ENCODE assay signal across 10 mouse cellular contexts in genomic region chr19:4989434-4990255, GRCm38 (mm10). TPM values are rescaled to one million over a fixed set of nuclear protein-coding genes. Genes with fewer than 3 reads are reported as not detected.
DNase-seq lines count a peak whose midpoint lies in the region; ATAC-seq and TF ChIP-seq lines count a peak whose summit lies in the region.
"Had no signal": no experiment of that assay in that cellular context is flagged by ENCODE, and none has a peak within 500 bp of the region (broad histone marks: within the 10 kb centered on the region; RNA-seq: fewer than 3 reads in every experiment).

No protein-coding gene starts in this region.

- intact Hi-C loops in gastrocnemius, adult 2 months (cut with DNase I): no loop called here

- TF ChIP-seq CTCF in E14TG2a.4 (conservative IDR thresholded peaks at IDR 0.05; ENCODE audit: low read length): no peak
- no peak for TF ChIP-seq CTCF in gastrocnemius, adult 2 months (IDR thresholded peaks at IDR 0.05)

- no peaks in the 10 kb centered on the region for H3K9me3 ChIP-seq in E14TG2a.4 (ENCODE audit: low read length)
- no peaks in the 10 kb centered on the region for H3K9me3 ChIP-seq in hindbrain, embryonic 15.5 days
- no peaks in the 10 kb centered on the region for H3K9me3 ChIP-seq in midbrain, embryonic 13.5 days
- H3K9me3 ChIP-seq: embryonic facial prominence, embryonic 15.5 days; liver, embryonic 13.5 days had no signal

- peaks cover 98% of the 10 kb centered on the region for H3K27me3 ChIP-seq in E14TG2a.4 (ENCODE audit: insufficient read depth, low read length)
- peaks cover 46% of the 10 kb centered on the region for H3K27me3 ChIP-seq in hindbrain, embryonic 15.5 days
- H3K27me3 ChIP-seq in midbrain, embryonic 13.5 days: peaks cover 97% of the 10 kb centered on the region

- peak overlapping the region; percentile 37 for H3K9ac ChIP-seq in hindbrain, embryonic 15.5 days
- H3K9ac ChIP-seq in midbrain, embryonic 13.5 days (replicated peaks): peak overlapping the region; percentile 71
- H3K9ac ChIP-seq: embryonic facial prominence, embryonic 15.5 days; liver, embryonic 13.5 days had no signal

- DNase-seq in cerebellum, postnatal 25 days: peak; percentile 85 to 94
- no peak for DNase-seq in spleen, adult 18-20 months
- DNase-seq in thymus, postnatal 25 days: no peak
- no peak for DNase-seq in gastrocnemius, adult 2 months
- DNase-seq in adrenal gland, postnatal 10 days: no peak

- H3K27ac ChIP-seq in hindbrain, embryonic 15.5 days (replicated peaks): peak overlapping the region; percentile 73
- peak overlapping the region; percentile 61 for H3K27ac ChIP-seq in midbrain, embryonic 13.5 days
- no peak overlapping the region for H3K27ac ChIP-seq in gastrocnemius, adult 2 months
- H3K27ac ChIP-seq: embryonic facial prominence, embryonic 15.5 days; liver, embryonic 13.5 days had no signal

- 12% methylated on average over 42 of the region's 47 CpGs for WGBS in hindbrain, embryonic 15.5 days
- 16% methylated on average over 47 of the region's 47 CpGs for WGBS in midbrain, embryonic 13.5 days

- peak; percentile 82 for ATAC-seq in hindbrain, embryonic 15.5 days (ENCODE audit: low FRiP score, low read depth)
- peak; percentile 84 for ATAC-seq in midbrain, embryonic 13.5 days

- no peaks in the 10 kb centered on the region for H3K36me3 ChIP-seq in E14TG2a.4 (ENCODE audit: insufficient read depth, low read length)
- H3K36me3 ChIP-seq in hindbrain, embryonic 15.5 days: peaks cover 5% of the 10 kb centered on the region; the same call in 1 of the 2 replicates
- peaks cover 12% of the 10 kb centered on the region for H3K36me3 ChIP-seq in midbrain, embryonic 13.5 days
- H3K36me3 ChIP-seq: embryonic facial prominence, embryonic 15.5 days; liver, embryonic 13.5 days had no signal

- peak overlapping the region; percentile 57 for H3K4me2 ChIP-seq in hindbrain, embryonic 15.5 days
- H3K4me2 ChIP-seq in midbrain, embryonic 13.5 days (replicated peaks): peak overlapping the region; percentile 70
- H3K4me2 ChIP-seq: liver, embryonic 13.5 days had no signal

- H3K4me1 ChIP-seq in E14TG2a.4 (replicated peaks; ENCODE audit: low read depth, low read length): peaks cover 42% of the 10 kb centered on the region
- H3K4me1 ChIP-seq in hindbrain, embryonic 15.5 days (replicated peaks): peaks cover 48% of the 10 kb centered on the region
- peaks cover 34% of the 10 kb centered on the region for H3K4me1 ChIP-seq in midbrain, embryonic 13.5 days (replicated peaks)
- H3K4me1 ChIP-seq: liver, embryonic 13.5 days had no signal

- peak overlapping the region; percentile 77 for H3K4me3 ChIP-seq in E14TG2a.4 (replicated peaks; ENCODE audit: low read length)
- H3K4me3 ChIP-seq in hindbrain, embryonic 15.5 days: peak overlapping the region; percentile 41
- peak overlapping the region; percentile 49 for H3K4me3 ChIP-seq in midbrain, embryonic 13.5 days (replicated peaks)
- H3K4me3 ChIP-seq in gastrocnemius, adult 2 months: no peak overlapping the region
- H3K4me3 ChIP-seq: embryonic facial prominence, embryonic 15.5 days; liver, embryonic 13.5 days had no signal

RNA-seq across cellular contexts. Expression of gene Npas4, which starts 0.5 kb away (rescaled TPM):
- polyA plus RNA-seq in hindbrain, embryonic 15.5 days (2015; fragmentation: Nextera tagmentation; extraction: Ambion mirVana): 0.31 and 0.51 TPM in 2 replicates
- polyA plus RNA-seq in midbrain, embryonic 13.5 days (2015; fragmentation: Nextera tagmentation; extraction: Ambion mirVana): 0.31 and 0.32 TPM in 2 replicates
- under 1 TPM in 1 of 2 experiments, not detected in 1; 0.13 TPM for total RNA-seq in gastrocnemius, adult 2 months (2021)
- total RNA-seq in adrenal gland, postnatal 10 days (2021): under 1 TPM; 0.15 to 0.24 TPM
- polyA plus RNA-seq: embryonic facial prominence, embryonic 15.5 days; liver, embryonic 13.5 days had no signal

RNA-seq across cellular contexts. Expression of gene Mrpl11, which starts 27.7 kb away (rescaled TPM):
- 95.7 and 101 TPM in 2 replicates for polyA plus RNA-seq in hindbrain, embryonic 15.5 days (2015; fragmentation: Nextera tagmentation; extraction: Ambion mirVana)
- polyA plus RNA-seq in midbrain, embryonic 13.5 days (2015; fragmentation: Nextera tagmentation; extraction: Ambion mirVana): 111 and 113 TPM in 2 replicates
- 10 to 100 TPM; 59.3 to 64.5 TPM for total RNA-seq in gastrocnemius, adult 2 months (2021)
- total RNA-seq in adrenal gland, postnatal 10 days (2021): 10 to 100 TPM; 72.0 to 75.1 TPM

RNA-seq across cellular contexts. Expression of gene Slc29a2, which starts 34.0 kb away (rescaled TPM):
- polyA plus RNA-seq in hindbrain, embryonic 15.5 days (2015; fragmentation: Nextera tagmentation; extraction: Ambion mirVana): 12.2 and 15.4 TPM in 2 replicates
- 7.8 TPM in 2 replicates for polyA plus RNA-seq in midbrain, embryonic 13.5 days (2015; fragmentation: Nextera tagmentation; extraction: Ambion mirVana)
- 1 to 10 TPM; 6.0 to 8.6 TPM for total RNA-seq in gastrocnemius, adult 2 months (2021)
- 1 to 10 TPM; 3.2 to 5.1 TPM for total RNA-seq in adrenal gland, postnatal 10 days (2021)

RNA-seq across cellular contexts. Expression of gene Peli3, which starts 46.7 kb away (rescaled TPM):
- 13.3 and 13.7 TPM in 2 replicates for polyA plus RNA-seq in hindbrain, embryonic 15.5 days (2015; fragmentation: Nextera tagmentation; extraction: Ambion mirVana)
- polyA plus RNA-seq in midbrain, embryonic 13.5 days (2015; fragmentation: Nextera tagmentation; extraction: Ambion mirVana): 8.8 and 10.8 TPM in 2 replicates
- 1 to 10 TPM; 1.5 to 2.1 TPM for total RNA-seq in gastrocnemius, adult 2 months (2021)
- 1 to 10 TPM; 2.8 to 3.9 TPM for total RNA-seq in adrenal gland, postnatal 10 days (2021)

RNA-seq across cellular contexts. Expression of gene B4gat1, which starts 49.0 kb away (rescaled TPM):
- polyA plus RNA-seq in hindbrain, embryonic 15.5 days (2015; fragmentation: Nextera tagmentation; extraction: Ambion mirVana): 93.1 and 97.9 TPM in 2 replicates
- polyA plus RNA-seq in midbrain, embryonic 13.5 days (2015; fragmentation: Nextera tagmentation; extraction: Ambion mirVana): 52.9 and 54.3 TPM in 2 replicates
- 10 to 100 TPM; 20.0 to 22.4 TPM for total RNA-seq in gastrocnemius, adult 2 months (2021)
- 10 to 100 TPM; 28.7 to 35.7 TPM for total RNA-seq in adrenal gland, postnatal 10 days (2021)

Comparison
In these comparisons a context has a peak if more than half of its experiments do, and no peak if none do; other contexts are left out.
1. DNase-seq: peak in cerebellum, postnatal 25 days (2 of 2); none in spleen, adult 18-20 months (0 of 2), thymus, postnatal 25 days (single experiment), gastrocnemius, adult 2 months (single experiment) and adrenal gland, postnatal 10 days (single experiment).